Mouse (Mus musculus) forebrain, embryonic 12.5 days (tissue): ENCODE results near the gene Zhx3. TPM values are rescaled to one million over a fixed set of nuclear protein-coding genes. Genes with fewer than 3 reads are reported as not detected.
A peak's percentile ranks its signal among the peaks of the same experiment; 100 is the strongest.

Source experiments
- ATAC-seq: fragments of 200-750 bp; cut with Nextera tagmentation; 2 replicates; pipeline ENCODE4 v1.8.0; 2017; ENCODE audit warnings: moderate TSS enrichment; ENCODE audit not compliant: low FRiP score
- H3K27ac ChIP-seq: fragments of 300-500 bp; sonication (generic); 2 replicates; pipeline ENCODE4 v1.5.1; 2016; ENCODE audit warnings: mild to moderate bottlenecking
- H3K27me3 ChIP-seq: fragments of 300-500 bp; sonication (generic); 2 replicates; pipeline ENCODE4 v1.6.1; 2016; ENCODE audit warnings: mild to moderate bottlenecking
- H3K36me3 ChIP-seq: fragments of 300-500 bp; sonication (generic); replicated peaks from 2 replicates; pipeline ENCODE4 v1.6.1; 2016; ENCODE audit warnings: mild to moderate bottlenecking
- H3K4me1 ChIP-seq: fragments of 300-500 bp; sonication (generic); 2 replicates; pipeline ENCODE4 v1.6.1; 2016
- H3K4me2 ChIP-seq: fragments of 300-500 bp; sonication (generic); 2 replicates; pipeline ENCODE4 v1.6.1; 2016; ENCODE audit warnings: mild to moderate bottlenecking, moderate library complexity
- H3K4me3 ChIP-seq: fragments of 300-500 bp; sonication (generic); replicated peaks from 2 replicates; pipeline ENCODE4 v1.5.1; 2016; ENCODE audit warnings: mild to moderate bottlenecking
- H3K9ac ChIP-seq: fragments of 300-500 bp; sonication (generic); 2 replicates; pipeline ENCODE4 v1.6.1; 2016; ENCODE audit warnings: mild to moderate bottlenecking
- H3K9me3 ChIP-seq: fragments of 300-500 bp; sonication (generic); 2 replicates; pipeline ENCODE4 v1.6.1; 2016
- WGBS: fragments of 180-500 bp; shearing (Covaris S2); methylation state at CpG from one replicate; pipeline ENCODE4 v1.1.7; 2016; 5-methylcytosine and 5-hydroxymethylcytosine counted together
- polyA plus RNA-seq: library from polyadenylated mRNA; unstranded; fragments of >200 nt; fragmentation: Nextera tagmentation; extraction: Ambion mirVana; gene quantifications from 2 replicates; pipeline ENCODE4 v1.2.1, GENCODE M21; 2016

Gene Zhx3
- polyA plus RNA-seq, 1 experiment from 2014 or later: 16.0 TPM

GRCm38 (mm10) chr2:160880453-160881195 lies 7.8 kb upstream of the Zhx3 start, which contains the start of gene Lpin3:
TSS of gene Lpin3 (plus strand) at chr2:160880670.
- H3K4me1 ChIP-seq: no peaks in the 10 kb centered on the region
- H3K4me2 ChIP-seq: no peak within 1 kb of the TSS
- H3K9me3 ChIP-seq: 0 out of 2 replicates have a peak, but pooled peaks cover 5% of the 10 kb centered on the region
- H3K27ac ChIP-seq: no peak within 1 kb of the TSS
- ATAC-seq: no peak
- WGBS: 81% methylated on average over 13 of the region's 13 CpGs
- no peak within 1 kb of the TSS for H3K4me3 ChIP-seq
- no peaks in the 10 kb centered on the region for H3K27me3 ChIP-seq
- H3K9ac ChIP-seq: no peak within 1 kb of the TSS
- H3K36me3 ChIP-seq: no peaks in the 10 kb centered on the region

DNA sequence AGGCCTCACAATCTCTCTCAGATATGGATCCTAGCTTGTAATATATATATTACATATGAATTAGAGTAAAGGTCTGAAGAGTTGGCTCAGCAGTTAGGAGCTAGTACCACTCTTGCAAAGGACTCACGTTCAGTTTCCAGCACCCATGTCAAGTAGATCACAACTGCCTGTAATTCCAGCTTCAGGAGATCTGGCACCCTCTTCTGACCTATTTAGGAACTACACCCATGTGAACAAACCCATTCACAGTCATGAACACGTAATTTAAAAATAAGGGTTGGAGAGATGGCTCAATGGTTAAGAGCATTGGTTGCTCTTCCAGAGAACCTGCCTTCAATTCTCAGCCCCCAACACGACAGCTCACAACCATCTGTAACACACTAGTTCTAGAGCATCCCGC lies 3.3 kb upstream of the Zhx3 start:
- H3K4me3 ChIP-seq: no peak overlapping the region
- 81% methylated on average over 4 of the region's 4 CpGs for WGBS

DNA sequence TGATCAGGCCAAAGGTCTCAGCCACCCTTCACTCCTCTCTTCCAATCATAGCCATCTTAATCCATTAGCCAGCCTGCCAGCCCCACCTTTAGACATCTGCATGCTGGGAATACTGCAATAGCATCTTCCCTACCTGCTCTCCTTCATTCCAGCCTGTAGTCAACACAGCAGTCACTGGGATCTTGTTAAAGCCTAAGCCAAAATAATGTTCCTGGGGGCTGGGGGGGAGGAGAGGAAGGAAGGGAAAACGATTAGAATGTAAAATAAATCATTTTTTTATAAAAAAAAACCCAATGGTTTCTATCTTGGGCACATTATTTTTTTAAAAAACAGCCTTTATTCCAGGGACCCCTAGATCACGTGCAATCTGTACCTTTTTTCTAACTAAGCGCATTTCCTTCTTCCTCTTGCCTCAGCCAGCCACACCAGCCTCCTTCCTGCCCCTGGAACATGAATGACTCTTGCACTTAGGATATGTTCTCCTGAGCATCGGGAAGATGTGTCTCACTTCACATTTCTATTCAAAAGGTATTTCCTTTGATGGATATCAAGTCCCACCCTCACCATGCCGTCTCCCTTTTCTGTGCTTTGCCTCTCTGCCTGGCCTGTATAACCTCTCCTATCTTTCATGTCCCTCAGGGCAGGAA lies 1.6 kb upstream of the Zhx3 start:
- Histone ChIP-seq H3K4me1 (peaks cover 9% of the 10 kb centered on the region; the same call in 1 of the 2 replicates), H3K36me3 (no peaks in the 10 kb centered on the region), H3K4me2 (no peak overlapping the region), H3K27ac (no peak overlapping the region), H3K9ac (no peak overlapping the region), H3K4me3 (no peak overlapping the region), H3K9me3 (0 out of 2 replicates have a peak, but pooled peaks cover 5% of the 10 kb centered on the region), H3K27me3 (no peaks in the 10 kb centered on the region)
- no peak for ATAC-seq
- WGBS: 90% methylated on average over 5 of the region's 5 CpGs

More for the DNA sequence above, 3.3 kb upstream of the Zhx3 start:
- Histone ChIP-seq H3K9ac (no peak overlapping the region), H3K9me3 (0 out of 2 replicates have a peak, but pooled peaks cover 5% of the 10 kb centered on the region), H3K36me3 (no peaks in the 10 kb centered on the region), H3K4me2 (no peak overlapping the region), H3K4me1 (peaks cover 9% of the 10 kb centered on the region; the same call in 1 of the 2 replicates), H3K27me3 (no peaks in the 10 kb centered on the region), H3K27ac (no peak overlapping the region)
- no peak for ATAC-seq

GRCm38 (mm10) chr2:160872395-160872794 lies 403 bp downstream of the Zhx3 start:
- Histone ChIP-seq H3K4me1 (peaks cover 9% of the 10 kb centered on the region; the same call in 1 of the 2 replicates), H3K4me3 (peak overlapping the region; percentile 75), H3K4me2 (peak overlapping the region; percentile 83), H3K27me3 (no peaks in the 10 kb centered on the region), H3K9me3 (0 out of 2 replicates have a peak, but pooled peaks cover 5% of the 10 kb centered on the region), H3K27ac (peak overlapping the region; percentile 98), H3K9ac (peak overlapping the region; percentile 88), H3K36me3 (no peaks in the 10 kb centered on the region)
- peak; percentile 92 for ATAC-seq
- WGBS: under 1% methylated on average over 47 of the region's 47 CpGs

GRCm38 (mm10) chr2:160871310-160871709 lies 1.5 kb downstream of the Zhx3 start:
- WGBS: 79% methylated on average over 3 of the region's 3 CpGs
- no peak overlapping the region for H3K4me3 ChIP-seq
- H3K9ac ChIP-seq: no peak overlapping the region
- no peaks in the 10 kb centered on the region for H3K27me3 ChIP-seq
- no peak for ATAC-seq
- H3K4me1 ChIP-seq: peaks cover 9% of the 10 kb centered on the region; the same call in 1 of the 2 replicates
- peak overlapping the region; percentile 33 for H3K4me2 ChIP-seq
- no peaks in the 10 kb centered on the region for H3K36me3 ChIP-seq
- no peak overlapping the region for H3K27ac ChIP-seq
- 0 out of 2 replicates have a peak, but pooled peaks cover 5% of the 10 kb centered on the region for H3K9me3 ChIP-seq

- Histone ChIP-seq H3K4me2 (no peak overlapping the region), H3K9ac (no peak overlapping the region), H3K4me3 (no peak overlapping the region), H3K4me1 (peaks cover 9% of the 10 kb centered on the region; the same call in 1 of the 2 replicates), H3K27ac (no peak overlapping the region), H3K27me3 (no peaks in the 10 kb centered on the region), H3K9me3 (no peaks in the 10 kb centered on the region), H3K36me3 (no peaks in the 10 kb centered on the region)
- 80% methylated on average over 3 of the region's 3 CpGs for WGBS
- ATAC-seq: no peak
Measured at GRCm38 (mm10) chr2:160869446-160869845, 3.4 kb downstream of the Zhx3 start.

- Histone ChIP-seq H3K36me3 (no peaks in the 10 kb centered on the region), H3K4me1 (no peaks in the 10 kb centered on the region), H3K9me3 (no peaks in the 10 kb centered on the region), H3K4me2 (no peak overlapping the region), H3K27ac (no peak overlapping the region), H3K9ac (no peak overlapping the region), H3K4me3 (no peak overlapping the region), H3K27me3 (no peaks in the 10 kb centered on the region)
- 73% methylated on average over 2 of the region's 2 CpGs for WGBS
- no peak for ATAC-seq
Measured at GRCm38 (mm10) chr2:160865266-160865665, 7.5 kb downstream of the Zhx3 start.

- no peaks in the 10 kb centered on the region for H3K27me3 ChIP-seq
- no peak overlapping the region for H3K27ac ChIP-seq
- H3K36me3 ChIP-seq: no peaks in the 10 kb centered on the region
- H3K9ac ChIP-seq: no peak overlapping the region
- H3K9me3 ChIP-seq: no peaks in the 10 kb centered on the region
- no peak overlapping the region for H3K4me3 ChIP-seq
- WGBS: 87% methylated on average over 1 of the region's 1 CpGs
- no peak overlapping the region for H3K4me2 ChIP-seq
- no peaks in the 10 kb centered on the region for H3K4me1 ChIP-seq
- no peak for ATAC-seq
Measured at GRCm38 (mm10) chr2:160864112-160864511, 8.7 kb downstream of the Zhx3 start.

DNA sequence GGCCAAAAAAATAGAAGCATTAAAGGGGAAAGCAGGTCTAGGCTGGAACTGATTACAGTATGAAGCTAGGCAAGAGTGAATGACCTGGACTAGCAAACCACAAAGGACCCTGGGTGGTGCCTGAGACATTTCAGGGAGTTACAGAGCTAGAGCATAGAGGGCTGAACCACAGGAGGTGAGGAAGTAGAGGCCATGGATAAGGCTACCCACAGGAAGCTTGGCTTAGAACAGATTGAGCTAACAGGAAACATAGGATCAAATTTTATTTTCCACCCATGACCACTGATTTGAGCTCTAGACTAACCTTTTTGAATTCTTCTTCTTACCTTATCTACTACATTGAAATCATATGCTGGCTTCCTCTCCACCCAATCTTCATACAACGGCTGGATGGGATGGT lies 12.4 kb downstream of the Zhx3 start:
- H3K4me1 ChIP-seq: no peaks in the 10 kb centered on the region
- no peaks in the 10 kb centered on the region for H3K9me3 ChIP-seq
- no peak overlapping the region for H3K4me2 ChIP-seq
- no peaks in the 10 kb centered on the region for H3K36me3 ChIP-seq
- H3K27ac ChIP-seq: no peak overlapping the region
- no peak overlapping the region for H3K4me3 ChIP-seq
- H3K27me3 ChIP-seq: no peaks in the 10 kb centered on the region
- WGBS: 88% methylated on average over 1 of the region's 1 CpGs
- no peak overlapping the region for H3K9ac ChIP-seq
- no peak for ATAC-seq

DNA sequence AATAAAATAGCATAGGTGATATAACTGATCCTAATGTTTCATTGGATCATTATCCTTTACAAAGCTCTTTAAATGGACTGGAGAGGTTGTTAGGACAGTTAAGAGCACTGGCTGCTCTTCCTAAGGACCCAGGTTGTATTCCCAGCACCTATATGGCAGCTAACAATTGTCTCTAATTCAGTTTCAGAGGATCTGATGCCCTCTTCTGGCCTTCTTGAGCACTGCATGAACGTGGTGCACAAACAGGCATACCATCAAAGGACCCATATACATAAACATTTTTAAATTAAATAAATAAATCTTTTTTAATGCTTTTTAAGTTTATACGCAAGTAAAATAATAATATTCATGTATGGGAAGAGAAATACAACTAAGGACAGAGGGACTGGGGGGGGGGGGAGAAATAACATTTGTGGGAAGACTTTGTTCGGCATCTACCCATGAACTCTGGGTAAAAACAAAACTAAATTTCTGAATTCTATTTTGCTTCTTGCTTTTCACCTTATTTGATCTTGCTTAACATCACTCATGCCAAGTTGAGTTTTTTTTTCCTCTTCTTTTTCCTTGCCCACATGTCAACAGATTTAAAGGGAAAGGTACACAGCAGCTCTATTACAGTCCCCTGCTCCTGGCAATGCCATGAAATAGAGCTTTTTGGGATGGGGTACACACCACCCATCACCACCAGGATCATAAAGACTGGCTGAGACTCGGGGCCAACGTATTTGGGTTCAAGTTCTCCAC lies 16.3 kb downstream of the Zhx3 start:
- Histone ChIP-seq H3K27ac (no peak overlapping the region), H3K9ac (no peak overlapping the region), H3K4me2 (no peak overlapping the region), H3K9me3 (no peaks in the 10 kb centered on the region), H3K27me3 (no peaks in the 10 kb centered on the region), H3K4me1 (no peaks in the 10 kb centered on the region), H3K36me3 (no peaks in the 10 kb centered on the region), H3K4me3 (no peak overlapping the region)
- 78% methylated on average over 5 of the region's 5 CpGs for WGBS
- ATAC-seq: no peak

GRCm38 (mm10) chr2:160854687-160855086 lies 18.1 kb downstream of the Zhx3 start:
- no peak overlapping the region for H3K4me2 ChIP-seq
- H3K27ac ChIP-seq: no peak overlapping the region
- no peak overlapping the region for H3K9ac ChIP-seq
- no peaks in the 10 kb centered on the region for H3K9me3 ChIP-seq
- no peaks in the 10 kb centered on the region for H3K36me3 ChIP-seq
- no peak overlapping the region for H3K4me3 ChIP-seq
- no peaks in the 10 kb centered on the region for H3K4me1 ChIP-seq
- no peaks in the 10 kb centered on the region for H3K27me3 ChIP-seq
- ATAC-seq: no peak

DNA sequence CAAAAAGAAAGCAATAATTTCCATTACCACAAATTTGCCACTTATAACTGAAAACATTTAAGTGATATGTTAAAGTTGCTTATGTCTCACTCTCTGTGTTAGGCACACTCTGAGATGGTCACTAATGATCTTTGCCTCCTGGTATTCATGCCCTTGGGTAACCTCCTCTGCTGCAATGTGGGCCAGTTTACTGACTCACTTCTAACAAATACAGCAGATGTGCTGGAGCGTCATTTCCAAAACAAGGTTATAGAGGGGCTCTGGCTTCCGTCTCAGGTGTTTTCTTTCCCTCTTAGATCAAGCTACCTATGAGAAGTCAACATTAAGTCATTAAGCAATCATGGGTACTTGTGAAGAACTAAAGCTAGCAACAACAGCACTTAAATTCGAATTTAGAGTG lies 22.4 kb downstream of the Zhx3 start:
- Histone ChIP-seq H3K27me3 (no peaks in the 10 kb centered on the region), H3K27ac (no peak overlapping the region)

More for the DNA sequence above, 22.4 kb downstream of the Zhx3 start:
- no peaks in the 10 kb centered on the region for H3K36me3 ChIP-seq
- no peak for ATAC-seq
- no peak overlapping the region for H3K4me2 ChIP-seq
- 86% methylated on average over 3 of the region's 3 CpGs for whole genome bisulfite sequencing
- no peaks in the 10 kb centered on the region for H3K9me3 ChIP-seq
- H3K9ac ChIP-seq: no peak overlapping the region
- H3K4me1 ChIP-seq: no peaks in the 10 kb centered on the region
- no peak overlapping the region for H3K4me3 ChIP-seq
